Mouse (Mus musculus): ENCODE results near the gene AW549877. TPM values are rescaled to one million over a fixed set of nuclear protein-coding genes. Genes with fewer than 3 reads are reported as not detected.
A peak's percentile ranks its signal among the peaks of the same experiment; 100 is the strongest.

The AW549877 gene
- polyA plus RNA-seq (2012; rRNA removed): 43.4 and 51.4 TPM in 2 replicates

GRCm38 (mm10) chr15:3995448-3996266 lies at the start of gene AW549877:
Gene AW549877 (minus strand): TSS chr15:3995744.
- peak; percentile 99 for DNase-seq (ENCODE audit: low spot score)

- DNase-seq (ENCODE audit: low spot score): no peak
Measured at GRCm38 (mm10) chr15:4043032-4043471, 47.5 kb upstream of the AW549877 start.

GRCm38 (mm10) chr15:4042423-4042822 lies 46.9 kb upstream of the AW549877 start:
- DNase-seq (ENCODE audit: low spot score): no peak

- DNase-seq (ENCODE audit: low spot score): no peak
Measured at GRCm38 (mm10) chr15:4033168-4034004, 37.8 kb upstream of the AW549877 start.

- DNase-seq (ENCODE audit: low spot score): no peak
Measured at GRCm38 (mm10) chr15:4028960-4029359, 33.4 kb upstream of the AW549877 start.

- DNase-seq (ENCODE audit: low spot score): no peak
Measured at GRCm38 (mm10) chr15:4028411-4028700, 32.8 kb upstream of the AW549877 start.

GRCm38 (mm10) chr15:4027671-4028410 lies 32.3 kb upstream of the AW549877 start:
- no peak for DNase-seq (ENCODE audit: low spot score)

- DNase-seq (ENCODE audit: low spot score): peak; percentile 68
Measured at GRCm38 (mm10) chr15:4026831-4027584, 31.5 kb upstream of the AW549877 start.

- peak; percentile 76 for DNase-seq (ENCODE audit: low spot score)
Measured at GRCm38 (mm10) chr15:4026231-4026773, 30.8 kb upstream of the AW549877 start, which contains the start of gene Oxct1. Gene Oxct1 (plus strand): TSS chr15:4026383.

- no peak for DNase-seq (ENCODE audit: low spot score)
Measured at GRCm38 (mm10) chr15:4025508-4025904, 30.0 kb upstream of the AW549877 start.

GRCm38 (mm10) chr15:4024726-4025507 lies 29.4 kb upstream of the AW549877 start:
- no peak for DNase-seq (ENCODE audit: low spot score)

GRCm38 (mm10) chr15:4023747-4024146 lies 28.2 kb upstream of the AW549877 start:
- DNase-seq (ENCODE audit: low spot score): no peak

GRCm38 (mm10) chr15:4020711-4021110 lies 25.2 kb upstream of the AW549877 start:
- no peak for DNase-seq (ENCODE audit: low spot score)

GRCm38 (mm10) chr15:4013873-4014272 lies 18.3 kb upstream of the AW549877 start:
- DNase-seq (ENCODE audit: low spot score): no peak

GRCm38 (mm10) chr15:4000536-4000935 lies 5.0 kb upstream of the AW549877 start:
- no peak for DNase-seq (ENCODE audit: low spot score)

GRCm38 (mm10) chr15:3999144-3999543 lies 3.6 kb upstream of the AW549877 start:
- no peak for DNase-seq (ENCODE audit: low spot score)

- no peak for DNase-seq (ENCODE audit: low spot score)
Measured at GRCm38 (mm10) chr15:3996267-3997010, 895 bp upstream of the AW549877 start.

GRCm38 (mm10) chr15:3994852-3995447 lies 594 bp downstream of the AW549877 start:
- DNase-seq (ENCODE audit: low spot score): no peak

- no peak for DNase-seq (ENCODE audit: low spot score)
Measured at GRCm38 (mm10) chr15:3987981-3988380, 7.6 kb downstream of the AW549877 start.

Data from urinary bladder, adult 2 months (tissue).